Mouse (Mus musculus): Measurements from ENCODE around the gene Sgsm2.
A peak's percentile ranks its signal among the peaks of the same experiment; 100 is the strongest.
"Not testable (repeated sequence)": the region's sequence is repeated elsewhere in the genome, so short reads cannot be mapped to it uniquely, and the experiment has no call there.

Sgsm2 gene

GRCm38 (mm10) chr11:74827791-74828403 lies 69.0 kb downstream of the Sgsm2 start:
- DNase-seq, result no peak

- no peak for DNase-seq
Measured at GRCm38 (mm10) chr11:74826702-74827101, 70.2 kb downstream of the Sgsm2 start.

GRCm38 (mm10) chr11:74826151-74826550 lies 70.7 kb downstream of the Sgsm2 start:
- no peak for DNase-seq

- no peak for DNase-seq
Measured at GRCm38 (mm10) chr11:74822746-74823440, 74.0 kb downstream of the Sgsm2 start.

DNA sequence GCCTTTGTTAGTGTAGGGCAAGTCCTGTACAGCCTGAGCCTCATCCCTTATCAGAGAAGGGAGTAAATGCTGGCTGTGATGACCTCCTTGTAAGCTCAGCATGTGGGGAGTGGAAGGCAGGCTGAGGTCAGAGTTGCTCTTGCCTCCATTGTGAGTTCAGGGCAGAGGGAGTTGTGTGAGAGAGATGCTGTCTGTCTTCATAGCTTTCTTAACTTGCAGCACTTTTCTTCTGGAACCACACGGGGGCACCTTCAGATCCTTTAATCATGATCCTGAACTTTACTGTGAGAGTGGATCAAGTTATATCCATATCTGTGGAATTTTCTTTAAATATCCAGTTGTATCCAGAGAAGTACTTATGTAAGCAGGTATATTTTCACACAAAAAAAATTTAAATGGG lies 75.4 kb downstream of the Sgsm2 start:
- DNase-seq, result peak; percentile 20

DNA sequence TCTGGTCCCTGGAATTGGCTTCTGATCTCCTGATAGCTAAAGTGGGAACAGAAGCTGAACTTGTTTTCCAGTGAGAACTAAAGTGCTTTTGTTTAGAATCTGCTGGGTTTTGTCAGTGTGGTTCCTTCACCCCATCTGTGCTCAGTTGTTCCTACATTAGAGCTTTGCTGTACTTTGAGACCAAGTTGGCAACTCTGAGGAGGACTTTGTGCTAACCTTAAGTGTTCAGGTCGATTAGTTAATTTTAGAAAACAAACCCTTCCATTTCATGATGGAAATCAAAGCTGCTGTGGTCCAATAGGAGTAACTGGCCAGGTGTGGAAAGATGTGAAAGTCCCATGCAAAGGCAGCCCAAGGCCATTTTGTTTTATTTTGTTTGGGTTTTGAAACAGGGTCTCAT lies 75.9 kb downstream of the Sgsm2 start:
- no peak for DNase-seq

- DNase-seq, result no peak
Measured at GRCm38 (mm10) chr11:74815795-74816194, 81.1 kb downstream of the Sgsm2 start.

GRCm38 (mm10) chr11:74811538-74811937 lies 85.3 kb downstream of the Sgsm2 start:
- DNase-seq, result no peak

- not testable (repeated sequence) for DNase-seq
Measured at GRCm38 (mm10) chr11:74811027-74811426, 85.8 kb downstream of the Sgsm2 start.

GRCm38 (mm10) chr11:74810134-74810533 lies 86.7 kb downstream of the Sgsm2 start:
- no peak for DNase-seq

GRCm38 (mm10) chr11:74808251-74808853 lies 88.5 kb downstream of the Sgsm2 start:
- no peak for DNase-seq

GRCm38 (mm10) chr11:74807246-74807882 lies 89.5 kb downstream of the Sgsm2 start:
- DNase-seq, result no peak

- no peak for DNase-seq
Measured at GRCm38 (mm10) chr11:74804081-74804627, 92.7 kb downstream of the Sgsm2 start.

DNA sequence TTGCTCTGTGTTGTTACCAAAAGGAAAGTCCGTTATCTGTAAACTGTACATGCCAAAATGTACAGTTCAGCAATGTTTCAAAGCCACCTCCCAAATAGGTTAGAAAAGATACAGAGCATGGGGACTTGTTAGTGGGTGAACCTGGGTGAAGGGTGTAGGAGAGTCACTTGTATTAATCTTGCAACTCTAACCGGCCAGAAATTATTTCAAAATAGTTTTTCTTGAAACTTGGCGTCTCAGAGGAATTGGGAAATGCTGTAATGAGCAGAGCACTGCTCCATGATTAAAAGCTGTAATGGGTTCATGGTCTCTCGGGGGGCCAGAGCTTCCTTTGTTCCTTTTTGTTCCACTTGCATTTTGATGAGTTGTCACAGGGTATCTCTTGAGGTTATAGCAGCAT lies 96.2 kb downstream of the Sgsm2 start:
- no peak for DNase-seq
